Mouse (Mus musculus) regulatory T cell (primary cell): Measurements from ENCODE around the gene Rap1a.

Experiments used
- in situ Hi-C: fragments of 300-600 bp; cut with MboI, MseI; formaldehyde crosslinking; loops from one replicate; pipeline ENCODE4 v1.15.1; 2025; ENCODE audit warnings: high pct_unique_total_duplicates

The Rap1a gene

DNA sequence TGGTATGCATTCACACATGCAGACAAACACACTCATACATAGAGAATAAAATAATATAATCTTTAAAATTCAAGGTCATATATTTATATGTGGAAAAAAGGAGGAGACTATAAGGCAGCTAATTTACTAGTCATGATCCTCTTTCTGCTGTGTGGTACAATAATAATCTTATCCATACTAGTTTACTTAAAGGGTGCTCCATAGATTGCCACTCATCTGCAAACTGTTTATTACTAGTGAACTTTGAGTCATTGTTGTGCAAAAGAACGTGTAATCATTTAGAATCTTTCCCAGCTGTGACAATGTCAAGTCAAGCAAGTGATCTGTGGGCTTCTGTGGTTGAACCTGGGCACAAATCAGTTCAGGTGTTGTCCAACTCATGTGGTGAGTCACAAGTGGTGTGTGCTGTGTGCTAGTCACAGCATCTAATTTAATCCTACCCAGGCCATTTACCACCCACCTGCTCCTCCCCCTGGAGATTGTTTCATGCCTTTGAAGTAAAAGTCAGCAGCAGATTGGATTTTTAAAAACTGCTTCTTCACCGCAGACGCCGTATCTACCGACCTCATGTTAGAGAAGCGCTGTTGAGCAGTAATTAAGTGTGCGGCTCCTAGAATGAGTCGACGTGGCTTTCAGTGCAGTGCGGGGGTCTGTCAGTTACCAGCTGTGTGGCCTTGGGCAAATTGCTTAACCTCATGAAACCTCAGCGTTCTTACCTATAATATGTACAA, 5.5 kb upstream of the Rap1a start:
- in situ Hi-C loops: no loop called here

GRCm38 (mm10) chr3:105803600-105803999, 2.5 kb upstream of the Rap1a start:
- in situ Hi-C loops: no loop called here

- in situ Hi-C loops: no loop called here
Observed at GRCm38 (mm10) chr3:105800675-105801190, 403 bp downstream of the Rap1a start.

- in situ Hi-C loops: no loop called here
Observed at GRCm38 (mm10) chr3:105800156-105800674, 921 bp downstream of the Rap1a start.

GRCm38 (mm10) chr3:105799375-105799774, 1.8 kb downstream of the Rap1a start:
- in situ Hi-C loops: no loop called here

- in situ Hi-C loops: no loop called here
Observed at GRCm38 (mm10) chr3:105798770-105799169, 2.4 kb downstream of the Rap1a start.

GRCm38 (mm10) chr3:105797427-105797826, 3.7 kb downstream of the Rap1a start:
- in situ Hi-C loops: no loop called here

- in situ Hi-C loops: no loop called here
Observed at GRCm38 (mm10) chr3:105796761-105797160, 4.4 kb downstream of the Rap1a start.

DNA sequence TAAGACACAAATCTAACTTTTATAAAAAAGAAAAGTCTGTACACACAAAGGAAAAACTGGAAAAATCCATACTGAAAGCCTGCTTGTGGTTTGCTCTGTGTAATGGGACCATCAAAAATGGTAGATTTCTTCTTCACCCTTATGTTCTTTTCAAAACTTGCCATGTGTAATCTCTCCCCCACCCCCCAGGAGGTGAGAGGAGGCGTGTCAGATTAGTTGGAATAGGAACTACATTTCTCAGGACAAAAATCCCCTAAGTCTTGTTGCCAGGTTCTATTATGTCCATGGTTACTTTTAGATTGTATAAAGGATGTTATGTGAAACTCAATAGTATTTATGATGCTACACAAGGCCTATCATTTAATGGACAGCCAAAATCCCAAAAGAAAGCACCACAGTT, 6.8 kb downstream of the Rap1a start:
- in situ Hi-C loops: no loop called here

DNA sequence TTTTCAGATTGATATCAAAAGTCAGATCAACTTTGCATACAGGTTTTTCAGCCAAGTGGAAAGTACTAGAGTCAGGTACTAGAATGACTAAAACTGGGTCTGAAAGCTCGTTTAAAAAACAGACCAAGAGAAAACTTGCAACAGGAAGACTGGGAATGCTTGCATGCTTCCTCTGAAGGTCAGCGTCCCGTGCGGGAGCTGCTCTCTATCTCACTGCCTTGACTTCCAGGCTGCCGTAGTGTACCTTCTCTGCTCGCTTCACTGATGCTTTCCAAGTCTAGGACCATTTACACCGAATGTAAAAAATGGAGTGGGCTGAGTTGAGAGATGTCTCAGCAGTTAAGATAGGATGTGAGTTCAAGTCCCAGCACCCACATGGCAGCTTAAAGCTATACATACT, 8.8 kb downstream of the Rap1a start:
- in situ Hi-C loops: no loop called here

DNA sequence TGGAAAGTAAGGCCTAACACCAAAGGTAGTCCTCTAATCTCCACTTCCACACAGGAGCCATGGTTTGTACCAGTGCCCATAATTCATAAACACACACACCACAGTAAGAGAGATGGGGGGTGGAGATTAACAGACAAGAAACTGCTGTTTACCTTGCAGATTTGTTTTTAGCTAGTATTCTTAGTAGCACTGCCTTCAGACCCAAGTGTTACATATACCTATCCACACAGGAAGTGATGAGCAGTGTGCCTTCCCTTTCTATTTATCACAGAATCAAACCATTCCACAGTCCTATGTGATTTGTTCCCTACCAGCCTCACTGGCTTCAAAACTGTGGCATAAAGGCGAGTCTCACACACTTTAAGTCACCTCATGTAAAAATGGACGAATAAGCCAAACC, 10.0 kb downstream of the Rap1a start:
- in situ Hi-C loops: no loop called here

- in situ Hi-C loops: no loop called here
Observed at GRCm38 (mm10) chr3:105790338-105790737, 10.8 kb downstream of the Rap1a start.

DNA sequence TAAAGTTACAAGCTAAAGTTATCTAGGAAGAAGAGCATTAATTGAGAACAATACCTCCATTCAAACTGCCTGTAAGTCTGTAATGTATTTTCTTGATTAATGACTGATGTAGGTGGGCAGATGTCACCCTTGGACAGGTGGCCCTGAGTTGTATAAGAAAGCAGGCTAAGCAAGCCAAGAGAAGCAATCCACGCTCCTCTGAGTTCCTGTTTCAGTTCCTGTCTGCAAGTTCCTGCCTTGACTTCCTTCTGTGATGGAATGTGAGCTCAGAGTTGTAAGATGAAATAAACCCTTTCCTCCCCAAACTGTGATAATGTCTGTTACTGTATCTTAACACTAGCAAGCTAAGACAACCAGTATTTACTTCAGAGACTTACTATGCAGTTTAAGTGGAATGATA, 11.4 kb downstream of the Rap1a start:
- in situ Hi-C loops: loop anchor here (5.0 kb wide), 1 partner anchor 33 kb away; no protein-coding TSS in a partner anchor

DNA sequence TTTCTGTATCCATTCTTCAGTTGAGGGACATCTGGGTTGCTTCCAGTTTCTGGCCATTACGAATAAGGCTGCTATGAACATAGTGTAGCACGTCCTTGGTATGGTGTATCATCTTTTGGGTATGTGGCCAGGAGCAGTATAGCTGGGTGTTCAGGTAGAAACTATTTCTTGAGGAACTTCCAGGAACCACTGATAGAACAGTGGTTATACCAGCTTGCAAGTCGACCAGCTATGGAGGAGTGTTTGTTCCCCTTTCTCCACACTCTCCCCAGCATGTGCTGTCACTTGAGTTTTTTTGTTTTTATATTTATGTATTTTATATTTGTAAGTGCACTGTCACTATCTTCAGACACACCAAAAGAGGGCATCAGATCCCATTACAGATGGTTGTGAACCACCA, 13.8 kb downstream of the Rap1a start:
- in situ Hi-C loops: loop anchor here (5.0 kb wide), 1 partner anchor 35 kb away; no protein-coding TSS in a partner anchor

GRCm38 (mm10) chr3:105785865-105786264, 15.3 kb downstream of the Rap1a start:
- in situ Hi-C loops: loop anchor here (5.0 kb wide), 1 partner anchor 36 kb away; no protein-coding TSS in a partner anchor

DNA sequence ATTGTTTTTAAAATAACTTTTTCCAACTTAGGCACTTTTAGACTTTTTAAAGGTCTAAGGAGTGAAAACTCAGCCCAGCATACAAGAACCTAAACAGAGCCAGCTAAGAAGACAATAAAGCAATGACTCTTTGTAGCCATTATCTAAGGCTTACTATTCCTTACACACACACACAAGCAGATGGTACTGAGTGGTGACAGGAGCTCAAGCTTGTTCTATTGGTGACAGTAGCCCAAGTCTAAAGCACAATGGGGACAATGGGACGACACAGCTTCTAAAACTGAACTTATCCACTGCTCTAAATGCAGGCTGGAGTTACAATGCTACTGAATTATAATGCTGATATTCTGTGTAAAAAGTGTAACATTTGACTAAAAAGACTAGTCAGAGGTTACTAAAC, 17.3 kb downstream of the Rap1a start:
- in situ Hi-C loops: no loop called here

- in situ Hi-C loops: no loop called here
Observed at GRCm38 (mm10) chr3:105782406-105782805, 18.7 kb downstream of the Rap1a start.

DNA sequence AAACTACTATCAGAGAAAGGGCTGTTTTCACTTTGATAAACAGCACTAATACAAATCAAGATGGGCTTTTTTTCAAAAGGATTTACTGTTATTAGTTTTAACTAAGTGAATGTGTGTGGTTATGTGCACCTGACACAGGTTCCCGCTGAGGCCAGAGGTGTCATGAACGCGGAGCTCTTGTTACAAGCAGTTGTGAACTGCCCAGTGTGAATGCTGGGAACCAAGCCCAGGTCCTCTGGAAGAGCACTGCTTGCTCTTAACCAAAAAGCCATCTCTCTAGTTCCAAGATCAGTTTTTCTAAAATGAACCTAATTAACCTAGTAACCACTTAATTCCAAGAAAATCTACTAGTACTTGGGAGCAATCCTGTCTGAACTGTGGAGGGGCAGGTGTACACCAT, 23.1 kb downstream of the Rap1a start:
- in situ Hi-C loops: no loop called here

DNA sequence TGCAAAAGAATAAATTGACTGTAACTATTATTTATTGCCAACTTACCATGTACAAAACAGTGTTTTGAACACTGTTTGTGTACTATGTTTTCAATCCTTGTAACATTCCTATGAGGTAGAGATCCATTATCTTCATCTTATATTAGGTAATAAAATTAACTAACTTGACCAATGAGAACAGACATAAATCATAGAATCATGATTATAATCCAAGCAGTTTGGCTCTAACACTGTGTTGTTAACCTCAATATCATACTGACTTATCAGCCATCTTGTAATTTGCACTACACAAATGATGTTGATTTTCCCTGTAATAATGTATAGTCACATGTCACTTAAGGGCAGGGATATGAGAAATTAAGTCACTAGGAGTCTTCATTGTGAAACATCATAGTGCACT, 26.6 kb downstream of the Rap1a start:
- in situ Hi-C loops: no loop called here

DNA sequence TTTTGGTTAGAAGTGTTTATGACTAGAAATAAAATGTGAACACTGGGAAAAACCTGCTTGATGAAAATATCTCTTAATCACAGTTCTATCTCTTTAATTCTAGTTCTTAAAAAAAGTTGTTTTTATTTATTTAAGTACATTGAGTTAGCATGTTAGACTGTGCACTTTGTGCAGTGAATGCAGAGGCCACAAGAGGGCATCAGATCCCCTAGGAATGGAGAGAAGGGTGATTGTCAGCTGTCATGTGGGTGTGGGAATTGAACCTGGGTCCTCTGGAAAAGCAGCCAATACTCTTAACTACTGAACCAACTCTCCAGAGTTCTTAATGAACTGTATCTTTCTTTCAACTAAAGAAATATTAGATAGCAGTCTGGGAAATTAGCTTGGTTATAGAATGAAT, 29.6 kb downstream of the Rap1a start:
- in situ Hi-C loops: no loop called here

GRCm38 (mm10) chr3:105770836-105771235, 30.3 kb downstream of the Rap1a start:
- in situ Hi-C loops: no loop called here

DNA sequence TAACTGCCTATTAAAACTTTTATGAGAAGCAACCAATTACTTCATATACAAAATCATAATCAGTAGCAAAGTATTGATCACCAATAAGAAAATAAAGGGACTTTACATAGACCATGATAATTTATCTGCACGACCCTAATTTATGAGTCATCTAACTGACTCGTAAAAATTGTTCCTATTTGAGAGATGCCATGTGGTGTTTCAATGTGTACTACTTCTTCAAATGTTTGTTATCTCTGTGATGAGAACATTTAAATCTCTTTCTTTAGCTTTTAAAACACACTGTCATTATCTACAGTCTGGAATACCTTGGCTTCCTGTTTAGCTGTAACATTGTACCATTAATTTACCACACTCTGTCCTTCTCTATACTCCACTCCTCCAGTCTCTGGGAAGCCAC, 31.8 kb downstream of the Rap1a start:
- in situ Hi-C loops: loop anchor here (5.0 kb wide), 1 partner anchor 128 kb away; no protein-coding TSS in a partner anchor

DNA sequence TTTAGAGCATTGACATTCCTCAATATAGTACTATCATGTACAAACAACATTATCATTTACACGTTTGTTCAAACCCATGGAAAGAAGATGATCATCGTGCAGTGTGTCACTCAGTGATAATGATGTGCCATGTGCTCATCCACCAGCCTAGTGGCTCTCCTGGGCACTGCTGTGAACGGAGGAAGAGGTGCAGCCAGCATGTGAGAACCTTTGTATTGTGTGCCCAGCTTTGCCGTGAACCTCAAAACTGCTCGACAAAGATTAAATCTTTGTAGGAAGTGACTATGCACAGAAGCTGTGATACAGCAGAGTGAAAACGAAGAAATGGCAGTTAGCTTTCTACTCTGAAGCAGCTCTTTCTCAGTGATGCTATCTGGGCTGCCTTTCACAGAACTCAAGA, 32.6 kb downstream of the Rap1a start:
- in situ Hi-C loops: loop anchor here (5.0 kb wide), 1 partner anchor 129 kb away; no protein-coding TSS in a partner anchor
